Mouse (Mus musculus) small intestine, adult 2 months (tissue): ENCODE results near the gene Ubald1.

Experiments
- CTCF ChIP-seq: fragments of 200-500 bp; IDR thresholded peaks from 2 replicates; pipeline ENCODE4 v1.5.1; 2012; ENCODE audit warnings: low read depth, mild to moderate bottlenecking, control low read depth, inconsistent platforms, low read length, moderate library complexity, mixed read lengths; ENCODE audit not compliant: insufficient replicate concordance, insufficient read length; ENCODE audit errors: extremely low read depth
- POLR2A ChIP-seq: fragments of 200-500 bp; IDR thresholded peaks from 2 replicates; pipeline ENCODE4 v1.6.1; 2012; ENCODE audit warnings: low read depth, mild to moderate bottlenecking, control low read depth, inconsistent platforms, low read length, moderate library complexity

- TF ChIP-seq CTCF (no peak), POLR2A (no peak)
Measured at GRCm38 (mm10) chr16:4850361-4850760, 29.8 kb downstream of the Ubald1 start.
